Mouse (Mus musculus) liver, adult 2 months (tissue): ENCODE measurements around the gene Stard3nl. TPM values are rescaled to one million over a fixed set of nuclear protein-coding genes. Genes with fewer than 3 reads are reported as not detected.

ENCODE experiments used
- DNase-seq: peaks from one replicate; pipeline ENCODE4 v3.0.0-alpha.2; 2011; ENCODE audit warnings: low read depth, low spot score; ENCODE audit errors: extremely low read depth
- H3K27ac ChIP-seq: fragments of 200-500 bp; replicated peaks from 2 replicates; pipeline ENCODE4 v1.5.1; 2012; ENCODE audit warnings: low read depth, mild to moderate bottlenecking, control low read depth, inconsistent platforms, low read length; ENCODE audit not compliant: insufficient read depth
- H3K27me3 ChIP-seq: fragments of 200-500 bp; 2 replicates; pipeline ENCODE4 v1.6.1; 2012; ENCODE audit warnings: mild to moderate bottlenecking, moderate library complexity, low read length, inconsistent platforms; ENCODE audit not compliant: control insufficient read depth, insufficient read depth
- H3K36me3 ChIP-seq: fragments of 200-500 bp; 2 replicates; pipeline ENCODE4 v1.6.1; 2012; ENCODE audit warnings: low read length, inconsistent platforms; ENCODE audit not compliant: control insufficient read depth, insufficient read depth
- H3K4me1 ChIP-seq: fragments of 200-500 bp; 2 replicates; pipeline ENCODE4 v1.6.1; 2011; ENCODE audit warnings: low read length; ENCODE audit not compliant: control insufficient read depth, insufficient read depth
- H3K4me3 ChIP-seq: fragments of 200-500 bp; 2 replicates; pipeline ENCODE4 v1.5.1; 2011; ENCODE audit warnings: low read depth, mild to moderate bottlenecking, control low read depth, low read length, moderate library complexity; ENCODE audit not compliant: insufficient read depth
- H3K79me2 ChIP-seq: fragments of 200-500 bp; 2 replicates; pipeline ENCODE4 v1.6.1; 2012; ENCODE audit warnings: inconsistent platforms, mild to moderate bottlenecking, low read length, moderate library complexity; ENCODE audit not compliant: control insufficient read depth, insufficient read depth
- H3K9ac ChIP-seq: fragments of 200-500 bp; 2 replicates; pipeline ENCODE4 v1.6.1; 2012; ENCODE audit warnings: low read depth, mild to moderate bottlenecking, control low read depth, inconsistent platforms, low read length
- CTCF ChIP-seq: fragments of 200-500 bp; IDR thresholded peaks from 2 replicates; pipeline ENCODE4 v1.5.1; 2011; ENCODE audit warnings: low read depth, low read length, control low read depth
- POLR2A ChIP-seq: fragments of 200-500 bp; IDR thresholded peaks from 2 replicates; pipeline ENCODE4 v1.6.1; 2011; ENCODE audit warnings: low read length, control low read depth; ENCODE audit not compliant: insufficient read depth; ENCODE audit errors: extremely low read depth
- WGBS: fragments of 180-500 bp; shearing (Covaris S2); methylation state at CpG from one replicate; pipeline ENCODE4 v1.1.7; 2018; 5-methylcytosine and 5-hydroxymethylcytosine counted together
- polyA plus RNA-seq: library from polyadenylated mRNA; depleted of rRNA; stranded (reverse); fragments of >200 nt; gene quantifications from 2 replicates; pipeline ENCODE4 v1.2.3, GENCODE M21; 2012
- total RNA-seq: library from RNA; depleted of rRNA; stranded (reverse); fragments of >200 nt; gene quantifications from 2 replicates; pipeline ENCODE4 v1.2.3, GENCODE M21; 2014

The Stard3nl gene
- total and polyA plus RNA-seq, 2 experiments: 6.9 to 15.0 TPM

- Histone ChIP-seq H3K36me3 (no peaks in the 10 kb centered on the region), H3K27me3 (no peaks in the 10 kb centered on the region), H3K9ac (no peak overlapping the region), H3K79me2 (no peaks in the 10 kb centered on the region), H3K27ac (no peak overlapping the region), H3K4me3 (no peak overlapping the region), H3K4me1 (no peaks in the 10 kb centered on the region)
- TF ChIP-seq CTCF: no peak
- TF ChIP-seq POLR2A: no peak
- WGBS: 94% methylated on average over 2 of the region's 2 CpGs
- DNase-seq: no peak
Measured at GRCm38 (mm10) chr13:19407953-19408352, 12.4 kb upstream of the Stard3nl start.

- Histone ChIP-seq H3K9ac (no peak overlapping the region), H3K4me1 (no peaks in the 10 kb centered on the region), H3K27ac (no peak overlapping the region), H3K36me3 (no peaks in the 10 kb centered on the region), H3K79me2 (no peaks in the 10 kb centered on the region), H3K4me3 (no peak overlapping the region), H3K27me3 (no peaks in the 10 kb centered on the region)
- WGBS: 79% methylated on average over 2 of the region's 2 CpGs
- TF ChIP-seq POLR2A (no peak), CTCF (no peak)
- DNase-seq: no peak
Measured at GRCm38 (mm10) chr13:19404623-19405022, 9.0 kb upstream of the Stard3nl start.

- peak overlapping the region; percentile 77 for H3K4me3 ChIP-seq
- peak; percentile 40 for DNase-seq
- 2% methylated on average over 25 of the region's 25 CpGs for WGBS
- TF ChIP-seq CTCF (no peak), POLR2A (0 out of 2 replicates have a peak, but pooled peaks have one; percentile 69)
- H3K36me3 ChIP-seq: no peaks in the 10 kb centered on the region
- peak overlapping the region; percentile 83 for H3K9ac ChIP-seq
- peak overlapping the region; percentile 51 for H3K27ac ChIP-seq
- no peaks in the 10 kb centered on the region for H3K27me3 ChIP-seq
- no peaks in the 10 kb centered on the region; the same call in 1 of the 2 replicates for H3K79me2 ChIP-seq
- peaks cover 6% of the 10 kb centered on the region for H3K4me1 ChIP-seq
Measured at GRCm38 (mm10) chr13:19394798-19395687, 552 bp downstream of the Stard3nl start.

GRCm38 (mm10) chr13:19394171-19394570, 1.4 kb downstream of the Stard3nl start:
- 7% methylated on average over 4 of the region's 4 CpGs for WGBS
- peak; percentile 40 for DNase-seq
- no peak overlapping the region for H3K27ac ChIP-seq
- H3K79me2 ChIP-seq: no peaks in the 10 kb centered on the region; the same call in 1 of the 2 replicates
- H3K4me1 ChIP-seq: peaks cover 9% of the 10 kb centered on the region
- TF ChIP-seq POLR2A (no peak), CTCF (no peak)
- H3K36me3 ChIP-seq: no peaks in the 10 kb centered on the region
- H3K27me3 ChIP-seq: no peaks in the 10 kb centered on the region
- H3K4me3 ChIP-seq: peak overlapping the region; percentile 3; the same call in 1 of the 2 replicates
- no peak overlapping the region for H3K9ac ChIP-seq

- peak; percentile 65 for DNase-seq
- H3K79me2 ChIP-seq: no peaks in the 10 kb centered on the region; the same call in 1 of the 2 replicates
- WGBS: 42% methylated on average over 2 of the region's 2 CpGs
- no peak overlapping the region for H3K9ac ChIP-seq
- peaks cover 9% of the 10 kb centered on the region for H3K4me1 ChIP-seq
- 0 out of 2 replicates have a peak overlapping the region, but pooled peaks have one; percentile 10 for H3K4me3 ChIP-seq
- TF ChIP-seq CTCF (no peak), POLR2A (no peak)
- no peak overlapping the region for H3K27ac ChIP-seq
- H3K27me3 ChIP-seq: no peaks in the 10 kb centered on the region
- no peaks in the 10 kb centered on the region for H3K36me3 ChIP-seq
Measured at GRCm38 (mm10) chr13:19393731-19394130, 1.9 kb downstream of the Stard3nl start.

GRCm38 (mm10) chr13:19391608-19392007, 4.0 kb downstream of the Stard3nl start:
- TF ChIP-seq CTCF (no peak), POLR2A (no peak)
- 43% methylated on average over 4 of the region's 4 CpGs for WGBS
- no peak overlapping the region for H3K27ac ChIP-seq
- H3K27me3 ChIP-seq: no peaks in the 10 kb centered on the region
- H3K79me2 ChIP-seq: peaks cover 2% of the 10 kb centered on the region
- H3K36me3 ChIP-seq: no peaks in the 10 kb centered on the region
- peak; percentile 34 for DNase-seq
- peaks cover 9% of the 10 kb centered on the region for H3K4me1 ChIP-seq
- no peak overlapping the region for H3K4me3 ChIP-seq
- H3K9ac ChIP-seq: no peak overlapping the region
